Mouse (Mus musculus): ENCODE results near the gene Idi1. TPM values are rescaled to one million over a fixed set of nuclear protein-coding genes. Genes with fewer than 3 reads are reported as not detected.
A peak's percentile ranks its signal among the peaks of the same experiment; 100 is the strongest.

Gene Idi1
- polyA plus RNA-seq, 1 experiment: 3.5 TPM

GRCm38 (mm10) chr13:8866612-8867011, 18.7 kb upstream of the Idi1 start:
- WGBS: 77% methylated on average over 7 of the region's 7 CpGs
- Histone ChIP-seq H3K4me1 (ENCODE audit: control insufficient read depth, insufficient read depth, insufficient read length) (no peaks in the 10 kb centered on the region; the same call in 1 of the 2 replicates), H3K27me3 (ENCODE audit: control insufficient read depth, insufficient read depth, low read length) (no peaks in the 10 kb centered on the region), H3K36me3 (ENCODE audit: control insufficient read depth, insufficient read depth, low read length) (peaks cover 1% of the 10 kb centered on the region; the same call in 1 of the 2 replicates), H3K27ac (ENCODE audit: insufficient read depth, low read length) (no peak overlapping the region), H3K4me3 (ENCODE audit: extremely low read depth, insufficient read depth, insufficient read length) (no peak overlapping the region)
- DNase-seq (ENCODE audit: low read depth in 1 of 2, low spot score in 2 of 2): no peak
- TF ChIP-seq CTCF (IDR thresholded peaks at IDR 0.05; ENCODE audit: extremely low read depth, insufficient read depth, insufficient read length, insufficient replicate concordance): no peak
- TF ChIP-seq POLR2A (IDR thresholded peaks at IDR 0.05; ENCODE audit: low read depth, low read length): no peak

DNA sequence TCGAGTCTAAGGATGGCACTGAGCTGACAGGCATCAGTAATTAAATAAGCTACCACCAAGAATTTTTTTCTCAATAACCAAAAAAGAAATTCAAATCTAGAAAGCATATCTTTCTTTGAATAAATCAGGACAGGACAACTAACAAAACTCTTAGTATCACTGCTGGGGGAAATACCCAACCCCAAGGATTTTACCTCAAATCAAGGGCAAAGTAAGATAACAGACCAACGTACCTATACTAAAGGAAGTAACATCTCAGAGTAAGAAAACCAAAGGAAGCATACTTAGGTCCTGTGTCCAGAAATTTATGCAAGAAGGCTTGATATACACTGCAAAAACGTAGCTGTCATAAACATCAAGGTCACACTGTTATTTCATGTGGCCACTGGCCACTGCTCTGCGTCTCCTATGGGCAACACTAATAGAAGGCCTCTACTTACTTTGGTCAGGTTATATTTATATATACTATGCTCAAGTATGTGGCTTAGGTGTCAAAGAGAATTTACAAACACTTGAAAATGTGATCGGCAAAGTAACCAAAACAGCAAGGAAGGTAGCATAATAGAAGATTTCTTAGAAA, 15.6 kb upstream of the Idi1 start:
- H3K4me1 ChIP-seq (ENCODE audit: control insufficient read depth, insufficient read depth, insufficient read length): no peaks in the 10 kb centered on the region; the same call in 1 of the 2 replicates
- peak overlapping the region; percentile 74; the same call in 1 of the 2 replicates for H3K4me3 ChIP-seq (ENCODE audit: extremely low read depth, insufficient read depth, insufficient read length)
- WGBS: 31% methylated on average over 5 of the region's 5 CpGs
- no peak for DNase-seq (ENCODE audit: low read depth in 1 of 2, low spot score in 2 of 2)
- no peak for TF ChIP-seq CTCF (IDR thresholded peaks at IDR 0.05; ENCODE audit: extremely low read depth, insufficient read depth, insufficient read length, insufficient replicate concordance)
- TF ChIP-seq POLR2A (IDR thresholded peaks at IDR 0.05; ENCODE audit: low read depth, low read length): no peak
- no peaks in the 10 kb centered on the region for H3K27me3 ChIP-seq (ENCODE audit: control insufficient read depth, insufficient read depth, low read length)
- no peak overlapping the region; the same call in 1 of the 2 replicates for H3K27ac ChIP-seq (ENCODE audit: insufficient read depth, low read length)
- H3K36me3 ChIP-seq (ENCODE audit: control insufficient read depth, insufficient read depth, low read length): no peaks in the 10 kb centered on the region; the same call in 1 of the 2 replicates

DNA sequence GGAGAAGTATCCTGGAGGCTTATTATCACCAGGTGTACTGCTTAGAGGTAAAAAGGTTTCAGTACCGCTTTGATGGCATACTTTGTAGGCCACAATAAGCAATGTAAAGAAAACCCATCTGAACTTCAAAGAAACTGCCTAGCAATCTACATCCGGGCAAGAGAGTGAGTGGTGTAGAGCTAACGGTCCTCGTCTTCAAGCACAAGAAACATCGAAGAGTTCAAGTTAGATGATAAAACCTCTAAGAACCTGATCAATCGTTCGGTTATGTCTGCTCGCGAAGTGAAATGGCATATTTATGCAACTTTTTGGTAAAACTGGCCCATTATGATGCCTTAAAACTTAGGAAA, 15.2 kb upstream of the Idi1 start:
- H3K27me3 ChIP-seq (ENCODE audit: control insufficient read depth, insufficient read depth, low read length): no peaks in the 10 kb centered on the region
- no peak for TF ChIP-seq CTCF (IDR thresholded peaks at IDR 0.05; ENCODE audit: extremely low read depth, insufficient read depth, insufficient read length, insufficient replicate concordance)
- no peak for TF ChIP-seq POLR2A (IDR thresholded peaks at IDR 0.05; ENCODE audit: low read depth, low read length)
- H3K4me1 ChIP-seq (ENCODE audit: control insufficient read depth, insufficient read depth, insufficient read length): no peaks in the 10 kb centered on the region; the same call in 1 of the 2 replicates
- no peaks in the 10 kb centered on the region; the same call in 1 of the 2 replicates for H3K36me3 ChIP-seq (ENCODE audit: control insufficient read depth, insufficient read depth, low read length)
- under 1% methylated on average over 9 of the region's 9 CpGs for WGBS
- peak overlapping the region; percentile 74 for H3K4me3 ChIP-seq (ENCODE audit: extremely low read depth, insufficient read depth, insufficient read length)
- DNase-seq (ENCODE audit: low read depth in 1 of 2, low spot score in 2 of 2): peak in 1 of 2 experiments; percentile 41
- peak overlapping the region; percentile 86 for H3K27ac ChIP-seq (ENCODE audit: insufficient read depth, low read length)

DNA sequence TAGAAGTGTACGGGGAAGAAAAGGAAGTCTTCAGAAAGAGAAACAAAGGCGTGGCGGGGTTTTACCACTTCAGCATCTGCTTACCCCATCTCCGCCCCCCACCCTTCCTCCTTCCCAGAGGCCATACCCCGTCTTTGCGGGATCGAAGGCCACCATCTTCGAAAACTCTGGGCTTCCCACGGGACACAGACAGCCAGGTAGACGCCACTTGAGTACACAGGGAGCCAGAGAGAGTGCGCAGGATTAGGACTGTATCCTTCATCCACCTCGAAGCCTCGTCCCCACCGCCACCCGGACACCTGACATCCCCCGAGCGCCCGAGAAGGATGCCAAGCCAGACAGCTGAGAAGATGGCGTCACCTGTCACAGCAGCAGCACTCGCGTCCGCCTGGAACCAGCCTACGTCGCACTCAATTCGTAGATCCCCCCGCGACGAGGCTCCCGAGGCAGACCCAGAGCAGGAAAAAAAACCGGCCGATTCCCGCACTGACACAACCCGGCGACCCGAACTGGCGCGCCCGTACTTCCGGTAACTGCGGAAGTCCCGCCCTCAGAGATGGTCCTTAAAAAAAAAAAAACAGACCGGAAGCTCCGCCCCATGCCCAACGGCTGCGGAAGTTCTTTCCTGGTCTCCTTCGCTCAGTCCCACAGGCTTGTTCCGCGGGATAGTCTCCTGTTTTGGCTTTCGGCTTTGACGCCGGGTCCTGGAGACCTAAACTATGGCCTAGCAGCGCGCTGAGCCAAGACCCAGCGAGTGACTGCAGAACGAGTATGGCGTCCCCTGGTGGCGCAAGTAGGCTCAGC, 14.6 kb upstream of the Idi1 start:
- Histone ChIP-seq H3K36me3 (ENCODE audit: control insufficient read depth, insufficient read depth, low read length) (no peaks in the 10 kb centered on the region; the same call in 1 of the 2 replicates), H3K4me1 (ENCODE audit: control insufficient read depth, insufficient read depth, insufficient read length) (no peaks in the 10 kb centered on the region; the same call in 1 of the 2 replicates), H3K27me3 (ENCODE audit: control insufficient read depth, insufficient read depth, low read length) (no peaks in the 10 kb centered on the region), H3K27ac (ENCODE audit: insufficient read depth, low read length) (peak overlapping the region; percentile 86), H3K4me3 (ENCODE audit: extremely low read depth, insufficient read depth, insufficient read length) (peak overlapping the region; percentile 74)
- peak; percentile 94 for TF ChIP-seq CTCF (IDR thresholded peaks at IDR 0.05; ENCODE audit: extremely low read depth, insufficient read depth, insufficient read length, insufficient replicate concordance)
- TF ChIP-seq POLR2A (IDR thresholded peaks at IDR 0.05; ENCODE audit: low read depth, low read length): peak; percentile 29
- under 1% methylated on average over 57 of the region's 57 CpGs for WGBS
- DNase-seq (ENCODE audit: low read depth in 1 of 2, low spot score in 2 of 2): peak; percentile 74 to 83

GRCm38 (mm10) chr13:8871314-8871962, 13.9 kb upstream of the Idi1 start, which contains the start of gene Wdr37:
Wdr37 (minus strand) TSS chr13:8871909.
- Histone ChIP-seq H3K4me1 (ENCODE audit: control insufficient read depth, insufficient read depth, insufficient read length) (no peaks in the 10 kb centered on the region; the same call in 1 of the 2 replicates), H3K36me3 (ENCODE audit: control insufficient read depth, insufficient read depth, low read length) (no peaks in the 10 kb centered on the region; the same call in 1 of the 2 replicates), H3K27me3 (ENCODE audit: control insufficient read depth, insufficient read depth, low read length) (no peaks in the 10 kb centered on the region), H3K4me3 (ENCODE audit: extremely low read depth, insufficient read depth, insufficient read length) (peak within 1 kb of the TSS; percentile 74), H3K27ac (ENCODE audit: insufficient read depth, low read length) (peak within 1 kb of the TSS; percentile 86)
- DNase-seq (ENCODE audit: low read depth in 1 of 2, low spot score in 2 of 2): no peak
- TF ChIP-seq CTCF (IDR thresholded peaks at IDR 0.05; ENCODE audit: extremely low read depth, insufficient read depth, insufficient read length, insufficient replicate concordance): no peak
- no peak for TF ChIP-seq POLR2A (IDR thresholded peaks at IDR 0.05; ENCODE audit: low read depth, low read length)
- 4% methylated on average over 18 of the region's 18 CpGs for WGBS

DNA sequence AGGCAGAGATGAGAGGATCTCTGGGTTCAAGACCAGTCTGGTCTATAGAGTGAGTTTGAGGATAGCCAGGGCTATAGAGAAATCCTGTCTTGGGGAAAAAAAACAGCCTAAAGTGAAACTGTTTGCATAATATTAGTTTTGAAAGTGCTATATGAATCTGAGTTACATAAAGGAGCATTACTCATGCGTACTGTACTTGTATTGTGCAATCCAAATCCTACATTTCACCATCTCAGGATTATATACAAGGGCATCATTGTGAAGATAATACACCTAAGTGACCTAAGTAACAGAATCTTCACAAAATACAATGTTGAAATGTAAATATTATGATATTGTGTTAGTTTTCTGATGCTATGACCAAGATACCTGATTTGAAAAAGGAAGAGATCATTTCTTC, 11.5 kb upstream of the Idi1 start:
- WGBS: 94% methylated on average over 1 of the region's 1 CpGs
- no peak for DNase-seq (ENCODE audit: low read depth in 1 of 2, low spot score in 2 of 2)
- Histone ChIP-seq H3K27me3 (ENCODE audit: control insufficient read depth, insufficient read depth, low read length) (no peaks in the 10 kb centered on the region), H3K27ac (ENCODE audit: insufficient read depth, low read length) (no peak overlapping the region), H3K36me3 (ENCODE audit: control insufficient read depth, insufficient read depth, low read length) (no peaks in the 10 kb centered on the region), H3K4me3 (ENCODE audit: extremely low read depth, insufficient read depth, insufficient read length) (no peak overlapping the region), H3K4me1 (ENCODE audit: control insufficient read depth, insufficient read depth, insufficient read length) (no peaks in the 10 kb centered on the region)
- TF ChIP-seq POLR2A (IDR thresholded peaks at IDR 0.05; ENCODE audit: low read depth, low read length) (no peak), CTCF (IDR thresholded peaks at IDR 0.05; ENCODE audit: extremely low read depth, insufficient read depth, insufficient read length, insufficient replicate concordance) (no peak)

All from spleen, adult 2 months (tissue).